Mouse (Mus musculus): ENCODE data around the gene Ms4a18.

Ms4a18 gene

DNA sequence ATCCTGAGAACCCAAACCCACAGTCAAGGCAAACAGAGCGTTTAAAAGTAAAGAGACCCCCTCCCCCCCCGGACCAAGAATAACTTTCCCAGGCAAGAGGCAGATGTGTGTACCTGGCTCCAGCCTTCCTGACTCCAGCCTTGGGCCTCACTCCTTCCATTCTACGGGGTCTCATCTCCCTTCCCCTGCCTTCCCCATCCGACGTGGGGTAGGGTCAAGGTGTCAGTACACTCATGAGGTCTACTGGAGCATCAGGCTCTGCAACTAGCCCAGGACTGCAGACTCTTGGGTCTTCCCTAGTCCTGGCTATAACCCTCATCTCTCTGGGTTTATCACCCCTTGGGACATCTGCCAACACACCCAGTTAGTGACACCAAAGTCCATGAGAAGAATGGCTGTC, 37.6 kb downstream of the Ms4a18 start:
- DNase-seq = no peak

DNA sequence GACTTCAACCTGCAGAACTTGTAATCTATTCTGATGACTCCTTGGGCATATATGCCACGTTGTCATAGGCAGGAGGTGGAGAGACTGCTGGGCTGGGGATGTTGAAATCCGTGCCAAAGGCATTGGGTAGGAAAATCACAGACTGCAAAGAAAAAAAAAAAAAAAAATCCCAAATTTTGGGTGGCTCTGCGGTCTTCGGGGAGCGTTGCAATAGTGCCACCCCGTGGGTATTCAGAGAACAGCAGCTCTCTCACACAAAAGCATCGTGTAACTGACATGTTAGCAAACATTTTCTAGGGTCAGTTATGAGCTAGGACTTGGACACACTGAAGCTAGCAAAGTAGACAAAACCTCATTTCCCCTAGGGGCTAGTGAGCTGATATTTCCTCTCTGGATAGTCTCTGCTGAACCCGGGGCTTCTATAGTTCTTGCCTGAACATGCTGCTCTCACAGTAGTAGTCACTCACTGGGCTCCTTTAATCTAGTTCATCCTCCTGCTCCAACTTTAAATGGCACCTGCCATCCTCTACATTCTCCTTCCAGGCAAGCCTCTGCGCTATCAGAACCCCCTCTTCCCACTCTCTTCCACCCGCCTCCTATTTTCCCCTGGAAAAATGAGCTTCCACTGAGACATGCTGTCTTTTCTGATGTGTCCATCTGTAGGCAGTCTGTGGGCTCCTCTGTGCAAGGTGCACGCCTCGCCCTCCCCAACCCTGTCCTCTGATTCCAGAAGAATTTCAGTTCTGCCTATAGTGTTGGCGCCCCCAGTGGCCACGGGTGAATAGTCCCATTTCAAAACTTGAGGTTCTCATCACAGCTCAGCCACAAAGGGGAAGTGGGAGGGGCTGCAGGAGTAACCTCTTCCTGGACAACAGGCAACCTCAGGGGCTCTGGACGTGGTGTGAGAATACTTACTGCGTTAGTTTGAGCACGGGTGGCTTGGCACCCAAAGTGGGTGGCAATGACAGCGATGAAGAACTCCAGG, 38.4 kb downstream of the Ms4a18 start:
- peak; percentile 91 to 92 for DNase-seq

DNA sequence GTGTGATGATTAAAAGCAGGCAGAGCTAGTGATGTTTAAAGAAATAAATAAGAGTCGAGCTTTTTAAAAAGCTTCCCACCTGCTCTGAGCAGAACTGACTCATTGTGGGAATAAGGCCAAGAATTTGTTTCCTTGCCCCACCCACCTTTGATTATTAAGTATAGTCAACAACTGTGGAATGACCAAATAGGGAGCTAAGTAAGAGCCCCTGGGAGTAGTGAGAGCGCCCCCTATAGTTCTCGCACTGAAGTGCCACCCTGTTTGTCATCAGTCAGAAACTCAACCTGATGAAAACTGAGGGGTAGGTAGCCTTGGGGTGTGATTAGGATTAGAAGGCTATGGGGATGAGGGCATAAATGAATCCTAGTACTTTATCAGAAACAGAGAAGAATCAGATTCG, 41.5 kb downstream of the Ms4a18 start:
- peak in 1 of 2 experiments; percentile 13 for DNase-seq

DNA sequence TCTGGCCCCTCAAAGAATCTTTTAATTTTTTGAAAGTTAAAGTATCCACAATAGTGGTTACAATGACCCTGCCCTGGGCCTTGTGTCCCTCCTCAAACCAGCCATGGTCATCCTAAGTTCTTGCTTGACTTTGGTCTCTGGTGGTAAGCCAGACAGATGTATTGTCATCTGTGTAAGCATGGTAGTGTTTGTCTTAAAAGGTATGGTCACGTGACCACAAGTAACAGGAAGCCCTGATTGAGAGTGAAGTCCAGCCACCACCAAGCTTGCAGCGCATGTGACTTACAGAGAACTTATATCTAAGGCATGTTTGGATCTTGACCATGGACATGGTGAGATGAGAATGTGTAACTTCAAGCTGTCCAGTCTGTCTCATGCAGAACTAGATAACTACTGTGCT, 42.6 kb downstream of the Ms4a18 start:
- DNase-seq = no peak

DNA sequence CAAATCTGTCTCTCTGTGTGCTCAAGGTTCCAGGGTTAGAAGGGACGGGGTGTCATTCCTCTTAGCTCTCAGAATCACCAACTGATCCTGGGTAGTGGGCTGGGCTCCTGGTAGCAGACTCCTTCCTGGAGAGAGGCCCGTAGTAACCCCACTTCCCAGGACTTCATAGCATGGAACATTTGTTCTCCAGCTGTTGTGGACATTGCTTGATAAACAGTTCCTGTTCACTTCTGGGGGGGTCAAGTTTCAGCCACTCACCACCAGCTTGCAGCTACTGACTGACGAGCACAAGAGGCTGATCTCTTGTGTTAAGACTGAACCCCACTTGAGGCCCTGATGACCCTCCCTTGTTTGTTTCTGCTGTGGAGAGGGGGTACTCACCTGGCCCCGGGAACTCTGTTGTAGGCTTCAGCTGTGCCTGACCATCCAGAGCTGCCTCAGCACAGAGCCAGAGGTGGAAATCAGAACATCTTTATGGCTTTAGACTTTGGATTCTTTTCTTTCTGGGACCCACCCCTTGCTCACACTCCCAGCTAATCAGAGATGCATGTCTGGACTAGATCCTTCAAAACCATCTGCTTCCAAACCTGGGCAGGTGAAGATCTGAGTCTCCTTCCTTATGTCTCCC, 43.5 kb downstream of the Ms4a18 start, which contains the start of gene Ms4a10:
Gene Ms4a10 (minus strand): TSS at position 433 of the 628 bp plus-strand sequence.
- no peak for DNase-seq

DNA sequence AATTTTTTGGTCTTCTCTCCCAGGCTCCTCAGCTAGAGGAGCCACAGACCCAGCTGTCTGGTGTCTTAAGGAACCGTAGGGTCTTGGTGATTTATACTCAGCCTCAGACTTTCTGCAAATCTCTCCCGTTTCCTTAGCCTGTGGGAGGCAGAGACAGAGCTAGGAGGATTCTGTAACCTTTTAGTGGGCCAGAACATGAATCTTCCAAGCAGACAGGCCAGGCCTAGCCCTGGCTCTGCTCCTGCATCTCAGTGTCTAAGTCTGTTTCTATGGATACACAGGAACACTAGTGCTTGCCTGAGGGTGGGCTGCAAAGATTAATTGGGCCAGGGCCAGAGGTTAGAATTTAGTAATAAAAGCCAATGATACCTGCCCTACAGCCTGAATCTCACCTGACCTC, 44.6 kb downstream of the Ms4a18 start:
- DNase-seq = no peak

DNA sequence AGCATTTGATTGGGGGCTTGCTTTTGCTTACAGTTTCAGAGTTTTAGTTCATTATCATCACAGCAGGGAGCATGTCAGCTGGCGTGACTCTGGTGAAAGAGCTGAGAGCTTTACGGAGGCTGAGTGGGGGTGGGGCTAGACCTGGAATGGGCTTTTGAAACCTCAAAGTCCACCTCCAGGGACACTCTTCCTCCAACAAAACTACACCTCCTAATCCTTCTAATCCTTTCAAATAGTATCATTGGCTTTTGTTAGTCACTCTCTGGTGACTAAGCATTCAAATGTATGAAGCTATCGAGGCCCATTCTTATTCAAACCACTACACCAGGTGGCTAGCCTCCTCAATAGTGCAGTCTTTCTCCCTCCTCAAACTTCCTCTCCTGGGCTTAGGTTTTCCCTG, 45.2 kb downstream of the Ms4a18 start:
- DNase-seq = no peak

DNA sequence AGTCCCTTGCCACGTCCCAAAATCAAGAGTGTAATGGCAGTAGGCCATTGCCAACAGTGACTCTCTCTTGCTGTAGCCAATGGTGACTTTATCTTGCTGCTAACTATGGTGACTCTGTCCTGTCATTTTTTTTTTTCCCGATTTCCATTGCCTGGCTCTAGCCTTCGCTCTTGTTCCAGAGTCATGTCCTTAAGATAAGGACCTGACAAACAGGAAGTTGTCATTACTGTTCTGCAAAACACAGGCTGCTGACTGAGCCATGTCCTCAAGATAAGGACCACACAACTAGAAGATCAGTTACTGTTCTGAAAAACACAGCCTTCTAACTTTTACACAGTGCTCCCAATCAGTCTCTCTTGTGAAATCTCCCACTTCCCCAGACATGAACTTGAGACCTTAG, 47.4 kb downstream of the Ms4a18 start:
- no peak for DNase-seq

DNA sequence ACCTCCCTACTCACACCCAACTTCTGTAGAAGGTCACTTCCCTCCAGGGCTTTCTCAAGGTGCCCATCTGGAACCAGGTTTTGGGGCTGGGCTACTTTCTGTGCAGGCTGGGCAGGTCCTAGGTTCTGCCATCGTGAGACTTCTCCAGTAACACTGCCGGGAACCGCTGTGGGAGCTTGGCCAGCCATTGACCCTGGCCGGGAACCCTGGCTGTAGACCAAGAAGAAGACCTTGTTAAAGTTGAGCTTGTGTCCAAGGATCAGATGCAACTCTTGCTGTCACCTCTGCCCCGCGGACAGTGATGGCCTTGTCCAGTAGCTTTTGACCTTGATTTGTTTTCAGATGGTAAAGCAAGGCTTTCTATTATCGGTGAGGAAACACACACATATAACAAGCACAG, 49.3 kb downstream of the Ms4a18 start:
- no peak for DNase-seq

DNA sequence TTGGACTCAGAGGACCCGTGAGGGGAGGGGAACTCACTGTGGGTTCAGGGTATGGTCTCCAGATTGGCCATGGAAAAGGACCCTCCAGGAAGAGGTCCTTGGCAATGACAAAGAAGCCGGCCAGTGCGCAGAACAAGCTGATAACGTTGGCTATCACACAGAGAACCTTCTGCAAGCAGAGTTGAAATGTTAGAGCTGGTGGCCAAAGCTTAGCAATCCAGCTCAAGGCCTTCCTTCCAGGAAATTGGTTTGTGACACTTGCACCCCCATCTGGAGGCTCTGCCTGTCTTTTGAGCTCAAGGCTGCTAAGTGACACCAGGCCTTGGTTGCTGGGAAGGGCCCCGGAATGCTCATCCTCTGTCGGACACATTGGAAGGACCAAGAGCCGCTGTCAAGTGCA, 52.1 kb downstream of the Ms4a18 start:
- no peak for DNase-seq

DNA sequence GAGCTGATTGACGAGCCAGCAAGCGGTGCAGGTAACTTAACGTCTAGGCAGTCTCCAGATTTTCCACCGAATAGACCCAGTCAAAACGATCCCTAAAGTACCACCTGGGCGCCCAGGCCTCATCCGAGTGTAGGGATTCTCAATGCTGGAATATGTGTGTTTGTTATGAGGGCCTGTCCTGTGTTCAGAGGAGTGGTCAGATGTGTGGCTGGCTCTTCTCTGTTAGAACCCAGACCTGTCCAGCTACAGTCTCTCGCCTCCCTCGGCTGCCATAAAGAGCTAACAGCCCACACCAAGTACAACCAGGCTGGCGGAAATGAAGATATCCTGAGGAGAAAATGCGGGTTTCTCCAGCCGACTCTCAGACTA, 57.9 kb downstream of the Ms4a18 start:
- no peak for DNase-seq

DNA sequence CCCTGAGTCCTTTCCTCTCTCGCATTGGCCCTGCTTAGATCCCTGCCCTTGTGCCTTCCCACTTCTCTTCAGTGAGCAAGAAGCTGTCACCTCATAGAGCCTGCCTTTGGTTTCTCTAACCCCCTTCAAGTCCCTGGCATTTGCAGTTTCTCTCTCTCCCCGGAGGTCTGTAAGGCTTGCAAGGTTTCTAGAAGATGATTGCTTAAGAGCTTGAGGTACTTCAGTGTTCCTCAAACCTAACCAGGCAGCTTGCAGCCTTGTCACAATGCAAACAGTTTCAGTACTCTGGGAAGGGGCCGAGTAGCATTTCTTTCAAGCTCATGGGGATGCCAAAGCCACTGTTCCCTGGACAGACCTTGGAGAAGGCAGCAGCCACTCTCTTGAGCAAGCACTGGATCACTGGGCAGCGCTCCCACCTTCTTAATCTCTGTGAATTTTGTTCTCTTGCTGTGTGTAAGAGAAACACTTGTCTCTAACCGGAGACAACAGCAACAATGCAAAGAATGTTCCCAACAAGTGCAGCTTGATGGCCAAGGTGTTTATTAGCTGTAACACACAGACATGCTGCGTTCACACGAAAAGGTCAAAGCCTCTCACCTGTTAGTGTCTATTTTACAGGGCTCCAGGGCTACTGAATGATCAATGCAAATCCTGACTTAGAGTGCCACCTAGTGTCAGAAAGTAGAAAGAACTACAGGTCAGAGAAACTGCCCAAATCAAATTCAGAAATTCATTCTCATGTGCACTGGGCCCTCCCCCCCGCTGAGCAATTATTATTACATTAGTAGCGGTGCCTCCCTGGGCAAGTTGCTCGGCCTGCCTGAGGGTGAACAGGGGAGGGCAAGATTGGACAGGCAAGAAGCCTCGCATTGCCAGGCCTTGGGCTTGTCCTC, 58.5 kb downstream of the Ms4a18 start:
- no peak for DNase-seq

DNA sequence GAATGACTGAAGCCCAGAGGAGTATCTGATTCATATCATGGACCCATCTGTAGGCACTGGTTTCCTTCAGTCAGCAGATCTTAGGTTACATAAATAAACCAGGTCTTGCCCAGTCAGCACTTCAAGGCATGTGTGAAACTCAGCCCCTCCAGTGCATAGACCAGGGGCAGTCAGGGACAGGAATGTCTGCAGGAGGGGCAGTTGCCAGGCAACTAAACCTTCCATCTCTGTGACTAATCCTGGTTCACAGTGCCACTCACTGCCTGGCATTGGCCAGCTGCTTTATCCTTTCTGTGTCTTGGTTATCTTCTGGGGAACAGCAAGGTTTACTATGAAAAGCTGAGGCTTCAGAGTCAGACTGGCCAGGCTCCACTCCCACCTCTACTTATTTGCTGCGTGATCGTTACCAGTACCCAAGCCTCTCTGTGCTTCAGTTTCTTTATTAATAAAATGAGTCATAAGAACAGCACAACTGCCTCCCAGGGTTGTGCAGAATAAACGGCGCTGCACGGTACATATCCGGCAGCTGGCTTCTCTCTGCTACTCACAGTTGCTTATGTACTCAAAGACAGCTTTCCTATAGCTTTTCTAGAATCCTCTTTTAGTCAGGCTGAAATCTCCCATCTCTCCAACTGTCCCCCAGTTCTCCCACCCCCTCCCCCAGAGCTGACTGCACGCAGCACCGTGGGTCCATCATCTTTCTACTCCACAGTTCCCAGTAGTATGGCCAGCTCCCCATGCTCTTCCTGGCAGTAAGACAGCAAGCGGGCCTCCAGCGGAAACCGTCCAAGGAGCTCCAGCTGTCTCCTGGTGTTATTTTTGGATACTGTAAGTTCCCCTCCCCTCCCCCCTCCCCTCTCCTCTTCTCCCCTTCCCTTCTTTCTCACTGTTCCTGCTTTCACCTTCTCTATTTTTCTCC, 65.6 kb downstream of the Ms4a18 start:
- no peak for DNase-seq

DNA sequence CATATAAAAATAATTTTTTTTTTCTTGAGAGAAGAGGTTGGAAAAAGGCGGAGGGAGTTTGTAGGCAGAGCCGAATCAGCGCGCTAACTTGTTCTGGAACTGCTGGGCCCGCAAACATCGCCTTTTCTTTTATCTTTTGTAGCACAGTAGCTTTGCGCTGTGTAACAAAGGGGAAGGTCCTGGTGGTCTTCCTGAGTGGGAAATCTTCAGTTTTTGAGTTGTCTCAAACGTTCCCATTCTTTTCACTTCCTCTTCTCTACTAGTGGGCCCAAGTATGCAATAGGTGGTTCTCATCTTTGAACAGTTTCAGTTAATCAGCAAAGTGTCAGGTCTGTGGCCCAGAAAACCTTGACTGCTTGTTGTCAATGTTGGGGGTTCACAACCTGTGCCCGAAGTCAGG, 68.3 kb downstream of the Ms4a18 start:
- DNase-seq = no peak

DNA sequence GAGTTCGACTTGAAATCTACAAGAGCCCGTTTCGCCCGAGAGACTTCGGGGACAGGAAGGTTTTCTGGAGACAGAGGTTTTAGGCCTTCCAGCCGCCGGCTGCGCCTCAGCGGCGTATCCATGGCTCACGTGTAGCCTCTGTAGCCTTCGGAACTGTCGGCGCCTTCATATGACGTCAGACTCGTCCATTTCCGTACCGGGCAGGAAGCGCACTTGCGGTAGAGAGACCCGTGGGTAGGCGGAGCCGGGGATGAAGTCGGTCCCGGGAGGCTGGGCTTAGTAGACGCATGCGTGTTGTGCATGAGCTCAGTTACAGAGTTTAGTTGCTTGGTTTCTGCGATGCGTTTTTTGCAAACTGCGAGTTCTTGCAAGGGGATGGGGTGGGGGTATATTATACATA, 68.7 kb downstream of the Ms4a18 start, which contains the start of gene Ccdc86:
Gene Ccdc86 (minus strand): TSS at position 155 of the 400 bp plus-strand sequence.
- DNase-seq = peak; percentile 92 to 95

DNA sequence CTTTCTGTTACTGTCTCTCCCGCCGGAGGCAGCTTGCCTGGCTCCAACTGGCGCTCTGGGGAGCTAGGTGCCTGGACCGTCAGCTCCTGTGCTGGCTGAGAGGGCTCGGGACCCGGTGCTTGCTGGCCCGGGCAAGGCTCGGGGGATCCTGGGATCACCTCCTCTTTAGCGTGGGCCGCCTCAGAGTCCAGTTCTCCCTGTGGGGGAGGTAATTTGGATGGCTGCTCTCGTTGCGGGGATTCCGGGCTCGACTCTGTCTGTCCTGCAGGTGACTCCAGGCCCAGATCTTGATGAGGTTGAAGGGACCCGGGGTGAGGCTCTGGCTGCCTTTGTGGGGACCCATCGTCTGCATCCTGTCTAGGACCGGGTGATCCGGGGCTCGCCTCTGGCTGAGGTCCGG, 69.4 kb downstream of the Ms4a18 start:
- DNase-seq = peak in 1 of 2 experiments; percentile 33

DNA sequence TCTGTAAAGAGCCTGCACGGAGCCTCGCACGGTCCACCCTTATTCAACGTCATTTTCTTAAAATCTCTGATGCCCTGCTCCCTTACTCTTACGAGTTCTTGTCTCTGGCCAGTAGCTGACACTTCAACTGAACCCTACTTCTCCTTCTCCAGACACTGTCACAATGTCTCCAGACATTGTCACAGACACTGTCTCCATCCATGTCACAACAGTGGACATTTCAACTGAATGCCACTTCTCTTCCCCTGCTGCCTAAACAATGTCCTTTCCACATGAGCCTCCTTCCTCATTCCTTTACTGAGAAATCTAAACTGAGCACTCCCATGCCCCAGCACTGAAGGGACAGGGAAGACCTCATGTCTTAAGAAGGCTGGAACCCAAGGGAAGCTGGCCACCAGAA, 70.6 kb downstream of the Ms4a18 start:
- DNase-seq = no peak

Measured in thymus, postnatal 36 days (tissue).